Mouse (Mus musculus) C2C12 (cell line): Measurements from ENCODE around the gene Olfr1111.

Experiments used
- CTCF ChIP-seq: IDR thresholded peaks from one replicate; pipeline ENCODE4 v1.5.1; 2011; ENCODE audit not compliant: control insufficient read depth, insufficient read depth, insufficient read length
- USF1 ChIP-seq: IDR thresholded peaks from one replicate; pipeline ENCODE4 v1.6.1; 2011; ENCODE audit warnings: low read depth, mild to moderate bottlenecking, control low read depth, moderate library complexity

DNA sequence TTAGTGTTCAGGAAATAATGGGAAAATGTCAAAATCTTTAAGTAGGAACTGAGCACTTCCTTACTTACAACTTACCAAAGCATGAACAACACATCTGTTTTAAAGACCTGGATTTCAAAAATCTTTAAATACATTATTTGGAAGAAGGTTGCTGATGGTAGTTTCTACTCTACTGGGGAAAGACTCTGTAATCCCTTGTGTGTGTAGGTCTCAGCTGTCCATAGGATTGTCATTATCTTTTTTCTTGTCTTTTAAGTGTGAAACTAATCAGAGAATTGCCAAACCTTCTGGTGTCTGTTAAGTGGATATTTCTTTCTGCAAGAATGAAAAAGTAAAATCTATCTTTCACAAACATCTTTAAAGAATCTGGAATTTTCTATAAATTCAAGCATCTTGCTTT lies 38.0 kb downstream of the Olfr1111 start, which contains the start of gene Olfr259:
- TF ChIP-seq CTCF (no peak), USF1 (no peak)
